Mouse (Mus musculus) left cerebral cortex, postnatal 25 days (tissue): ENCODE results near the gene Gm42674. TPM values are rescaled to one million over a fixed set of nuclear protein-coding genes. Genes with fewer than 3 reads are reported as not detected.

Source experiments
- DNase-seq, 2 experiments: peaks; one replicate each; pipeline ENCODE4 v3.0.0; 2022; ENCODE audit warnings: low spot score in 2 of 2, mixed read lengths in 1 of 2
- intact Hi-C: fragments of 180-260 bp; cut with DNase I; formaldehyde crosslinking; loops from one replicate; pipeline ENCODE4 v1.15.1; 2025
- total RNA-seq, 2 experiments: library from RNA; stranded (reverse); gene quantifications; 2 replicates each; pipeline ENCODE4 v1.2.3; 2021

Gm42674 gene
- total RNA-seq, 2 experiments from 2014 or later, result not detected

- intact Hi-C loops, result loop anchor here (1.0 to 5.0 kb wide), 5 partner anchors 29 to 124 kb away; partner anchors contain the start of genes S100a1, S100a13 and Snapin
- no peak for DNase-seq
Measured at GRCm38 (mm10) chr3:90614611-90615251, 13.0 kb downstream of the Gm42674 start.

- intact Hi-C loops, result loop anchor here (1.0 to 2.0 kb wide), 4 partner anchors 30 to 125 kb away; partner anchors contain the start of gene Snapin
- peak; percentile 69 to 85 for DNase-seq
Measured at GRCm38 (mm10) chr3:90615415-90615814, 13.7 kb downstream of the Gm42674 start.

- no peak for DNase-seq
- intact Hi-C loops, result loop anchor here (1.0 to 2.0 kb wide), 4 partner anchors 31 to 125 kb away; partner anchors contain the start of gene Snapin
Measured at GRCm38 (mm10) chr3:90615911-90616310, 14.2 kb downstream of the Gm42674 start.

- DNase-seq, result no peak
- intact Hi-C loops, result no loop called here
Measured at GRCm38 (mm10) chr3:90617586-90617985, 15.9 kb downstream of the Gm42674 start.

GRCm38 (mm10) chr3:90621552-90621951 is 19.8 kb downstream of the Gm42674 start:
- no peak for DNase-seq
- intact Hi-C loops, result no loop called here

GRCm38 (mm10) chr3:90623435-90624071 is 21.8 kb downstream of the Gm42674 start:
- no peak for DNase-seq
- intact Hi-C loops, result no loop called here

DNA sequence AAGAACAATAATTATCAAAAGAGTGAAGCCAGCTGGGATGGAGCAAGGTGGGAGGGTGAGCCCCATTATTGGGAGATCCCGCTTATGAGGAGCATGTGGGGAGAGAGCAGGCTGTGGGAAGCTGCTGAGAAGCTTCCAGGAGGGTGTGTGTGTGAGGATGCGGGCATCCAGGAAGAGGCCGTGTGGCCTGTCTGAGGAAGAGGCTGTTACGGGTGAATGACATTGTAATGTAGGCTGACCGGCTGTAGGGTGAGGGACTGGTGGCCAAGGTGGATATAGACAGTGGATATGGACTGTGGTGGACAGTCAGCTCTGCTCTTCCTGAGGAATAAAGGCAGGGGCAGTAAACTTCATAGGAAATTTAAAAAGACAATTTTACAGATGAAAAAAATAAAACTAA is 23.8 kb downstream of the Gm42674 start:
- DNase-seq, result no peak
- intact Hi-C loops, result no loop called here

DNA sequence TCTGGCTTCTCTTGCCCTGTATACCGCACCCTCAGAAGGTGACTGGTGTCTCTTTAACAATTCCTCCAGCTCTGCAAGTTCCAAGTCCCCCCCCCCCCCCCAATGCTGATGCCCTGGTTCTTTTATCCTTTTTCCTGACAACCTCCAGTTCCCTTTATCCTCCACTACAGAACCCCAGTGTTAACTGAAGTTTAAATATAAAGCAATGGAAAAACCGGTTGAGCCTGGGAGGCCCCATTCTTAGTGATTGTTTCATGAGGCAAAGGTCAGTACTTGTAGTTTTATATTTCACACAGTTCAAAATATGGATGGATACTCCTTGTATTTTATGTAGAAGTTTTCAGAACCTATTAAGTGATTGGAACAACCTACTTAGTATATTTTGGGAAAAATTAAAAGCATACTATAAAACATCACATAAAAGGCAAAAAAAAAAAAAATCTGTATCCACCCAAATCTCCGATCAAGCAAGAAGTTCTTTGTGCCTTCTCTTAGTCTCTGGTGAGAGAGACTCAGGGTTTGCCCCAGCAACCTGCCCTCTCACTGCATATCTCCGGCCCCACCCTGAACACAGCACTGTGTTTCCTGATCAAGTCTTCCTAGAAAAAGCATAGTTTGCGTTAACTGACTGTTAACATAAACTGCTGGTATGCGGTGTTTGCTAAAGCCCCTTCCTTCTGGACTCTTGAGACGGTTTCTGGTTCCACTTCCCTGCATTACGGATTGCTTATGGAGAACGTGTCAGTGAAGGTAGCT is 24.7 kb downstream of the Gm42674 start:
- DNase-seq, result no peak
- intact Hi-C loops, result no loop called here

- intact Hi-C loops, result no loop called here
- DNase-seq, result no peak
Measured at GRCm38 (mm10) chr3:90627366-90627765, 25.7 kb downstream of the Gm42674 start.

GRCm38 (mm10) chr3:90627807-90628206 is 26.1 kb downstream of the Gm42674 start:
- intact Hi-C loops, result no loop called here
- peak in 1 of 2 experiments; percentile 43 for DNase-seq

- intact Hi-C loops, result no loop called here
- peak in 1 of 2 experiments; percentile 23 for DNase-seq
Measured at GRCm38 (mm10) chr3:90629298-90629697, 27.6 kb downstream of the Gm42674 start.

- intact Hi-C loops, result no loop called here
- no peak for DNase-seq
Measured at GRCm38 (mm10) chr3:90631984-90632383, 30.3 kb downstream of the Gm42674 start.

DNA sequence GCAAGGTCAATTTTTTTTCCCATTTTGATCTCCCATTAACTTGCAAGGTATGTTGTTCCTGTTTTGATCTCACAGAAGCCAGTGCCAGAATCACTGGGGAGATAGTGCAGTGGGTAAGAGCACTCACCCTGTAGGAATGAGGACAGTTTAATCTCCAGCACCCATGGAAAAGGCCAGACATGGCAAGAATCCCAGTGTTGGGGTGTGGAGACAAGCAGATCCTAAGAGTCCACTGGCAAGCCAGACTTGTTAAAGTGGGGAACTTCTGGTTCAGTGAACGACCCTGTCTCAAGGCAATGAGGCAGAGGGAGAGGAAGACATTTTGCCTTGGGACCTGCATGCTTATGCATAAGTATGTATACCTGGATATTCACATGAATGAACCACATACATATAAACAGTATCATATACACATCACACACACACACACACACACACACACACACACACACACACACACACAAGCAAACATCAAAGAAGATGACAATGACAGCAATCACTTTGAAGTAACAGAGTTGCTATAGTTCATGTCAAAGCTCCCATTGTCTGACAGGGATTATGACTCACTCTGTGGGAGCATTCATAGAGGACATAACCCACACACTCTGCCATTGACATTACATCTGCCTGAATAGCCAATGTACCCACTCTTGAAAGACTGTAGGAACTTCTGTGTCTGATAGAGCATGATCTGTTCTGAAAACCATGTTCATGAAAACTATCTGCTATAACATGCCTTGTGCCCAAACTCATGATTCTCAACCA is 37.0 kb downstream of the Gm42674 start:
- intact Hi-C loops, result no loop called here
- no peak for DNase-seq

DNA sequence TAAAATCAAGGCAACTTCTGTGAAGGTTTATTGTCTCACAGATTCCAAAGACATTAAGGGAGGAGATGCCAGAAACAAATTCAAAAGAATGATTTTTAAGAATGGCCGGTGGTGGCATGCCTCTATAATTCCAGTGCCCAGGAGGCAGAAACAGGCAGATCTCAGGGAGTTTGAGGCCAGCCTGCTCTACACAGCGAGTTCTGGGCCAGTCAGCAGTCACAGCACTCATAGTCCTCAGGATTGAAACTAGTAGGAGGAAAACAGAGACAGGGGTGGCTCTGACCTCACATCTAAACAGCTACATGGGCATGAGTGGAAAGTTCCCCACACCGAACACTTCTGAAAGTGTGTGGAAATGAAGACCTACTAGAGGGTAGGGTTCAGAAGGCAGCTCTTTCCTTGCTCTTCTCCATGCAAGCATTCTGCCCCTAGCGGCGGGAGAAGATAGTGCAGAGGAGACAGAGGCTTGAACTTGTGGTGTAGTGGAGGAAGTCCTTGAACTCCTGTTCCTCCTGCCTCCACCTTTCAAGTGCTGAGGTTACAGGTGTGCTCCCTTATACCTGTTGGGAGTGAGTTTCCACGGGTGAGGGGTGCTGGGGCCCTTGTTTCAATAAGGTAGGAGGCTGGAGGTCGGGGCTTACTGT is 37.9 kb downstream of the Gm42674 start:
- intact Hi-C loops, result no loop called here
- DNase-seq, result no peak

GRCm38 (mm10) chr3:90640981-90641380 is 39.3 kb downstream of the Gm42674 start:
- no peak for DNase-seq
- intact Hi-C loops, result no loop called here

GRCm38 (mm10) chr3:90644220-90644619 is 42.5 kb downstream of the Gm42674 start:
- peak in 1 of 2 experiments; percentile 36 for DNase-seq

GRCm38 (mm10) chr3:90647291-90647690 is 45.6 kb downstream of the Gm42674 start:
- intact Hi-C loops, result no loop called here
- DNase-seq, result no peak

More at GRCm38 (mm10) chr3:90644220-90644619, 42.5 kb downstream of the Gm42674 start:
- intact Hi-C loops, result no loop called here

DNA sequence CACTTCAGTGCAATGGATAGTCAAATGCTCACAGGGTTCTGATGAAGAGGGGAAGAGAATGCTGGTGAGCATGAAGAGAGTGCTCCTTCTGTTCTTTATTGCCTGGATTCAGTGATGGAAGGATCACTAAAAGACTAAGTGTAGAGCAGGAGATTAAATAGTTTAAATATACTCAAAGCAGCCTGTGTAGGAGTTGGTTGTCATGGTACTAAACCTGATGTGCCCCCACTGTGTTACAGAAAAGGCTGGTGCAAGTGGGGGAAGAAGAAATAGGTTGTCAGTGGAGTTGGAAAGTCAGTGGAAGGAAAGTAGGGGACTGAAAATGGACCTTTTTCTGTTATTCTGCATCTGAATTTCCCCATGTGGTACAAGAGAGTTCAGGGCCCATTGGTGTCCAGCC is 47.3 kb downstream of the Gm42674 start:
- DNase-seq, result peak; percentile 34 to 75
- intact Hi-C loops, result no loop called here

- peak in 1 of 2 experiments; percentile 78 for DNase-seq
- intact Hi-C loops, result loop anchor here (1.0 to 10.0 kb wide), 3 partner anchors 65 to 235 kb away; partner anchors contain the start of gene Chtop
Measured at GRCm38 (mm10) chr3:90649832-90650231, 48.1 kb downstream of the Gm42674 start.
